Mouse (Mus musculus) megakaryocyte-erythroid progenitor cell, adult 5-6 weeks (primary cell): ENCODE results near the gene Cldn13. TPM values are rescaled to one million over a fixed set of nuclear protein-coding genes. Genes with fewer than 3 reads are reported as not detected.
"Not testable (repeated sequence)": the region's sequence is repeated elsewhere in the genome, so short reads cannot be mapped to it uniquely, and the experiment has no call there.

Experiments
- ATAC-seq: replicated peaks from 2 replicates; pipeline ENCODE4 v1.8.0; 2016; ENCODE audit warnings: mild to moderate bottlenecking, inconsistent platforms; ENCODE audit not compliant: severe bottlenecking, poor library complexity, low FRiP score, low TSS enrichment
- total RNA-seq, 2 experiments: library from RNA; stranded (forward) in 1 of 2; stranded (reverse) in 1 of 2; fragments of 200-1000, 215-1000 nt in 1 of 2; fragments of >200 nt in 1 of 2; fragmentation: Nextera tagmentation in 1 of 2; gene quantifications; 2 replicates each; pipeline ENCODE4 v1.2.3; 2014 to 2017

Gene Cldn13
- total RNA-seq (2014; fragmentation: Nextera tagmentation) (177 and 197 TPM in 2 replicates), total RNA-seq (2017) (55.6 and 123 TPM in 2 replicates)

DNA sequence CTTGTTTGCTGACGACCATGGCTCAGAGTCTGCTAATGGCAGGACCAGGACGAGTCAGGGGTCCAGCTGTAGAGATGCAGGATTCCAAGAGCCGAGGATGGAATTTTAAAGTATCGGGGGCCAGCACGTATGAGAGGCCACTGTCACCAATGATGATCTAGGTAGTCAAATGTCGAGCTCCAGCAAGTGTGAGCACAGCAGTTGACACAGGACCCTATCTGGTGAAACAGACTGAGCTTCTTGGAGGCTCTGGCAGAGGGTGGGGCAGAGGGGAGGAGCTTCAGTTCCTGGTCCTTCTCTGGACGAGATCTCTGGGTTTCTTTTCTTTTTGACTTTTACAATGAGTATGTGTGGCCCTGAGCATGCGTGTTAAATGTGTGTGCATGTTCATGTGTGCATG is at the start of gene Cldn13:
TSS of gene Cldn13 (minus strand) at position 216 of the 400 bp plus-strand sequence.
- peak; percentile 56 for ATAC-seq

DNA sequence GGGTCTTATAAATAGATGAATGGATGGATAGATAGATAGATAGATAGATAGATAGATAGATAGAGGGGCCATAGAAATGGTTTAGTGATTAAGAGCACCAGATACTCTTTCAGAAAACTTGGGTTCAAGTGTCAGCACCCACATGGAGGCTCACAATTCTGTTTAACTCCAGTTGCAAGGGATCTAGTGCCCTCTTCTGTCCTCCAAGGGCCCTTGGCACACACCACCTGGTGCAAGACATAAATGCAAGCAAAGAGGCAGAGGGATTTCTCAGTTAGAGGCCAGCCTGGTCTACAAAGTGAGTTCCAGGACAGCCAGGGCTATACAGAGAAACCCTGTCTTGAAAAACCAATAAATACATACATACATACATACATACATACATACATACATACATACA is 49.3 kb upstream of the Cldn13 start:
- not testable (repeated sequence) for ATAC-seq

GRCm38 (mm10) chr5:134963546-134963945 is 48.2 kb upstream of the Cldn13 start:
- ATAC-seq = no peak

DNA sequence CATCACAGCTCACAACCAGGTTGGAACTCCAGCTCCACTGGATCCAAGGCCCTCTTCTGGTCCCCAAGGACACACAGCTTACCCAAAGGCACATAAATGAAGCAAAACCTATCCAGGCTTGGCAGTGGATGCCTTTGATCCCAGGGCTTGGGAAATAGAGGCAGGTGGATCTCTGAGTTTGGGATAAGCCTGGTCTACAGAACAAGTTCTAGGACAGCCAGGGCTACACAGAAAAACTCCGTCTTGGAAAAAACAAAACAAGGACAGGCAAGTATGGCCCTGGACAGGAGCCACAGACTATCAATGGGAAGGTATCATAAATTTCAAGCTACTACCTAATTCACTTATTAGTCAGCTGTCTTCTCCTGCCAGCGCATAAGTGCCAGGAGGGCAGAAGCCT is 46.2 kb upstream of the Cldn13 start:
- ATAC-seq = no peak

- ATAC-seq = no peak
These were observed 45.1 kb upstream of the Cldn13 start for GRCm38 (mm10) chr5:134960430-134960829.

DNA sequence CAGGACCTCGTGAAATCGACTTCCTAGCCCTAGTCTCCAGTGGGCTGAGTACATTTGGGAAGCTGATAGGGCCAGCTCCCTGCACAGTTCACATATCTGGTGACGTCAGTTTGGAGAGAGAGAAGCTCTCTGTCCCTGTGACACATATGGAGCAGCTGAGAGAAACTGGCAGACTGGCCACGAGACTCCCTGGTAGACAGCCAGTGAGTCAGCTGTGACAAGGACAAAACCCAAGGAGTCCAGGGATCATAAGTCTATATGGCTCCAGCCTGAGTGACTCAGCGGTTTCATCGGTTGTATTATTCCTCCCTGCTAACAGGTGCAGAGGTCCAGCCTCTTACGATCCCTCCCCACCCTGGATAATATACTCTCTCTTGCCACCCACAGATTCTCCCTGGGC is 43.8 kb upstream of the Cldn13 start:
- ATAC-seq = peak; percentile 45

DNA sequence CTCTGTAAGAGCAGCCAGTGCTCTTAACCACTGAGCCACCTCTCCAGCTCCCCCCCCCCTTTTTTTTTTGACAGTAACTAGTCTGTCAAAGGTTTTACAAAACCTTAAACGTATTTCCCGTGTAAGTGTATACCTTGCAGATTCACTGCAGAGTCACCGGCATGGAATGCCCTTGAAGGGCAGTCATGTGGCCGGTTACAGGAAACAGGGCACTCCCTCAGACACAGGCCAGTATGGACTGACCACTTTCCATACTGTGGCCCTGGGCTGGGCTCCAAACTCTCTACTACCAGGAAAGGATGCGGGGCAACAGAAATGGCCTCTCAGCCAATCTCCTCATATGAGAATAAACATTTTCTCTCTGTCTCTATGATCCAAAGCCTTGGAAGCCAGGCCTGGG is 40.2 kb upstream of the Cldn13 start:
- no peak for ATAC-seq

- peak; percentile 61 for ATAC-seq
These were observed 35.9 kb upstream of the Cldn13 start for GRCm38 (mm10) chr5:134951053-134951884.

DNA sequence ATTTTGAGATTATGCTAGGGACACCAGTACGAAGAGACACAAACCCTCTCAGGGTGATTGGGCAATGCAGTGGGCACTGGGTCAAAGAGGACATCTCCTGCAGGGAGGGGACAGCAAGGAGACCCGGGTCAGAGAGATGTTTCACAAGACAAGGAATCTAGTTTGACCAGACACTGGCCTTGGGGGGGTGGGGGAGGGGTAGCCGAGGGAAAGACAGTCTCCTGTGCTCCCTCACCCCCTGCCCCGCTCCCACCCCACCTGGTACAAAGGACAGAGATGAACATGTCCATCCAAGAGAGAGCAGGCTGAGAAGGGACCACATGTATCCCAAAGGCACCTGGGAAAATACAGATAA is 32.7 kb upstream of the Cldn13 start:
- no peak for ATAC-seq

DNA sequence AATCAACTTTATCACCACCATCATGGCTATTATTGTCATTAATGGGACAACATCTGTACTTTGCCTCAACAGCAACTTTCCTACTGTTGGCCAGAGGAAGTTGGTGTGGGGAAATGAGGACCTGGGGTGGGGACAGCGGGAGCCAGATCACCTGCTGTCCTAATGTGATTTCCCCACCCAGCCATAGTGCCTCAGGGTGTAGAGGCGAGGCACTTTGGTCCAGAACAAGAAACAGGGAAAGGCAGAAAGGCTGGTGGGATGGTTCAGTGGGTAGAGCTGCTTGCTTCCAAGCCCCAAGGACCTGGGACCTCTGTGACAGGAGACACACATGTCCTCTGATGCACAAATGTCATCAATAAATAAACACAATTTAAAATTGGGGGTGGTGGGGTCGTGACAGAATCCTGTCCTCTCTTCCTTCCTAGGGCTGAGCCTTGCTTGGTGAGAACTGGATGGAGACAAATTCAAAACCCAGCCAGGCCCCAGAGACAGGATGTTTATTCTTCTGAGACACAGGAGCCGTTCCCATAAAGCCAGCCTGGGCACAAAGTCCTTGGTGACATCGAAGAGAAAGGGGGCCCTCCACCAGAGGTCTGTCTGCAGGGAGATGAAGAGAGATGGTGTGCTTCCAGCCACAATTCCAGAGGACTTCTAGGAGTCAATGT is 32.2 kb upstream of the Cldn13 start:
- ATAC-seq = no peak

- no peak for ATAC-seq
These were observed 31.5 kb upstream of the Cldn13 start, which contains the start of gene Cldn4 for GRCm38 (mm10) chr5:134946857-134947255. Gene Cldn4 (minus strand): TSS chr5:134946934.

DNA sequence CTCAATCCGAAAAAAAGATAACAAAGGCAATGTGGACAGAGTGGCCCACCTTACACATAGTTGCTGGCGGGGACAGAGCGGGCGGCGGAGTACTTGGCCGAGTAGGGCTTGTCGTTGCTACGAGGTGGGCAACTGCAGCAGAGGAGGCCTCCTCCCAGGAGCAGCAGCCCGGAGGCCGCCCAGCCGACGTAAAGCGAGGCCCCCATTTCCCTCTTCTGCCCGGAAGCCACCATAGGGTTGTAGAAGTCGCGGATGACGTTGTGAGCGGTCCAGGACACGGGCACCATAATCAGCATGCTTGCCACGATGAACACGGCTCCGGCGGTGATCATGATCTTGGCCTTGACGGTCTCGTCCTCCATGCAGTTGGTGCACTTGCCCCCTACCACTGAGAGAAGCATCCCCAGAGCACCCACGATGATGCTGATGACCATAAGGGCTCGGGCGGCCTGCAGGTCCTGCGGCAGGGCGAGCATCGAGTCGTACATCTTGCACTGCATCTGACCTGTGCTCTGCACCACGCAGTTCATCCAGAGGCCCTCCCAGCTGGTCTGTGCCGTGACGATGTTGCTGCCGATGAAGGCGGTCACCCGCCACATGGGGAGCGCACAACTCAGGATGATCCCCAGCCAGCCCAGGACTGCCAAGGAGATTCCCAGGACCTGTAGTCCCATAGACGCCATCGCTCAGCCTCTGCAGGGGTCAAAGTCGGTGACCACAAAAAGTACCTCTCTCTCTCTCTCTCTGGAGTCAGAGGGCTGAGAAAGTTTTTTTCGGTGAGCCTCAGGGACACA is 30.9 kb upstream of the Cldn13 start:
- no peak for ATAC-seq

DNA sequence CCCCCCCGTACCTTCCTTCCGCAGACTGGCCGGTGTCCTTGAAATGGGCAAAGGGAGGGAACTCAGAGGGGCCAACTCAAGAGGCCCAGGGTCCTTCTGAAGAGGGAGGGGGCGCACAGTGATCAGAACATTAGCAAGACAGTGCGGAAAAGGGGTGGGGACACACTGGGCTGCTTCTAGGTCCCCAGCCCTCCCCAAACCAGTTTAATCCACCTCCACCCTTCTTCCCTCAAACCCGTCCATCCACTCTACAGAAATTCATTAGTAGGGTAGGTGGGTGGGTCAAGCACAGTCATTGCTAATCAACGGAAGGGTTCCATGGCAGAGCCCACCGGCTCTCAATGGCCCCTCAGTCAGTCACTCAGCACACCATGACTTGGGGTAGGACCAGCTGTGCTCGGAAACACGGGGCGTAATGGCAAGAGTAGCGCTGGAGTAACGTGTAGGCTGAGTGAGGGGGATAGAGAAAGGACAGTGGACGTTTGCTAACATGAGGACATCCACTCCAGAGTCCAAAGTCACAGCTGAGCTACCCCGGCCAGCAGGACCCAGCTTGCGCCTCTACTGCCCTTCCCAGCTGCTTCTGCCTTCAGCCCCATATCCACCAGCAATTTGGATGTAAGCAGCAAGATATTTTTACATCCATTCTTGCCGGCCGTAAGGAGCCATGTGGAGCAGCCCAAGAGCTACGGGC is 30.1 kb upstream of the Cldn13 start:
- no peak for ATAC-seq

GRCm38 (mm10) chr5:134944179-134944578 is 28.9 kb upstream of the Cldn13 start:
- no peak for ATAC-seq

DNA sequence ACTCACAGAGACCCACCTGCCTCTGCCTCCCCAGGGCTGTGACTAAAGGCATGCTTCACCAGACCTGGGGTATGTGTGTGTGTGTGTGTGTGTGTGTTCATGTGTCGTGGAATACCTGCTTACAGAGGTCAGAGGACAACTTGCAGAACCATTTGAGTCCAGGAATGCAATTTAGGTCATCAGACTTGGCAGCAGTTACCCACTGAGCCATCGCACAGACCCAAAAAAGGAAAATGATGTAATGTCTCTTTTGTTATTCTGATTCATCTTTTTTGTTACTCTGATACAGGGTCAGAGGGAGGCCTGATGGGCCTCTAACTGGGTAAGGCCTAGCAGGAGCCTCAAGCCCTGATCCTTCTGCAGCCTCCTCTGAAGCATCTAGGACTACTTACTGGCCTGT is 27.4 kb upstream of the Cldn13 start:
- no peak for ATAC-seq

- no peak for ATAC-seq
These were observed 26.3 kb upstream of the Cldn13 start for GRCm38 (mm10) chr5:134941472-134942209.

GRCm38 (mm10) chr5:134939554-134939953 is 24.2 kb upstream of the Cldn13 start:
- ATAC-seq = not testable (repeated sequence)

DNA sequence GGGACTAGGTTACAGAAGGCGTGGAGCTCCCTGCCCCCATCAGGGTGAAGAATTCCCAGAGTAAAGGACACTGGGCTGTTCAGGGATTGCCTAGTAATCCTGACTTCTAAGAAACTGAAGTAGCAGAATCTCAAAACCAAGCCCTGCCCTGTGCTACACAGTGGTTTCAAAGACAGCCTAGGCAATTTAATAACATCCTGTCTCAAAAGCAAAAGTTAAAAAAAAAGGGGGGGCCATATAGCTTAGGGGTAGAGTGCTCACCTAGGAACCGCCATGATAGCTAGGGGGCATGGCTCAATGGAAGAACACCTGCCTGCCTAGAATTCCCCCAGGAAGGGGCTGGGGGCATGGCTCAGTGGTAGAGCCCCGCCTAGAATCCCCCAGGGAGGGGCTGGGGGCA is 23.7 kb upstream of the Cldn13 start:
- no peak for ATAC-seq

- no peak for ATAC-seq
These were observed 21.4 kb upstream of the Cldn13 start for GRCm38 (mm10) chr5:134936626-134937185.
